Mouse (Mus musculus): Measurements from ENCODE around the gene Rmnd1. TPM values are rescaled to one million over a fixed set of nuclear protein-coding genes. Genes with fewer than 3 reads are reported as not detected.

The Rmnd1 gene
- polyA plus RNA-seq, 1 experiment from 2014 or later = 67.0 TPM

GRCm38 (mm10) chr10:4374734-4375133 is 57.5 kb downstream of the Rmnd1 start:
- Histone ChIP-seq H3K27ac (ENCODE audit: low read depth, low read length) (no peak overlapping the region), H3K4me1 (replicated peaks; ENCODE audit: control insufficient read depth, insufficient read depth, low read length) (no peaks in the 10 kb centered on the region), H3K27me3 (ENCODE audit: control insufficient read depth, insufficient read depth, low read length) (no peaks in the 10 kb centered on the region), H3K9me3 (ENCODE audit: control insufficient read depth, low read length) (no peaks in the 10 kb centered on the region), H3K9ac (ENCODE audit: low read length) (no peak overlapping the region), H3K36me3 (ENCODE audit: control insufficient read depth, insufficient read depth, low read length) (no peaks in the 10 kb centered on the region; the same call in 1 of the 2 replicates), H3K4me3 (ENCODE audit: low read depth, low read length) (no peak overlapping the region), H3K4me2 (ENCODE audit: low read depth, low read length, severe bottlenecking) (no peak overlapping the region)
- peak; percentile 15 for DNase-seq (ENCODE audit: low spot score)
- WGBS = 93% methylated on average over 4 of the region's 4 CpGs
- no peak for ATAC-seq (replicated peaks; ENCODE audit: low FRiP score)

GRCm38 (mm10) chr10:4374239-4374638 is 57.9 kb downstream of the Rmnd1 start:
- no peak overlapping the region for H3K9ac ChIP-seq (ENCODE audit: low read length)
- H3K4me3 ChIP-seq (ENCODE audit: low read depth, low read length) = no peak overlapping the region
- no peak overlapping the region for H3K27ac ChIP-seq (ENCODE audit: low read depth, low read length)
- DNase-seq (ENCODE audit: low spot score) = peak; percentile 23
- H3K4me2 ChIP-seq (ENCODE audit: low read depth, low read length, severe bottlenecking) = no peak overlapping the region
- no peaks in the 10 kb centered on the region; the same call in 1 of the 2 replicates for H3K36me3 ChIP-seq (ENCODE audit: control insufficient read depth, insufficient read depth, low read length)
- H3K9me3 ChIP-seq (ENCODE audit: control insufficient read depth, low read length) = no peaks in the 10 kb centered on the region
- ATAC-seq (replicated peaks; ENCODE audit: low FRiP score) = no peak
- 93% methylated on average over 7 of the region's 7 CpGs for WGBS
- H3K27me3 ChIP-seq (ENCODE audit: control insufficient read depth, insufficient read depth, low read length) = no peaks in the 10 kb centered on the region
- H3K4me1 ChIP-seq (replicated peaks; ENCODE audit: control insufficient read depth, insufficient read depth, low read length) = no peaks in the 10 kb centered on the region

- ATAC-seq (replicated peaks; ENCODE audit: low FRiP score) = no peak
- peaks cover 6% of the 10 kb centered on the region for H3K36me3 ChIP-seq (ENCODE audit: control insufficient read depth, insufficient read depth, low read length)
- H3K4me1 ChIP-seq (replicated peaks; ENCODE audit: control insufficient read depth, insufficient read depth, low read length) = no peaks in the 10 kb centered on the region
- WGBS = 75% methylated on average over 4 of the region's 4 CpGs
- DNase-seq (ENCODE audit: low spot score) = no peak
- H3K27ac ChIP-seq (ENCODE audit: low read depth, low read length) = no peak overlapping the region
- no peak overlapping the region for H3K4me2 ChIP-seq (ENCODE audit: low read depth, low read length, severe bottlenecking)
- H3K27me3 ChIP-seq (ENCODE audit: control insufficient read depth, insufficient read depth, low read length) = no peaks in the 10 kb centered on the region
- H3K9me3 ChIP-seq (ENCODE audit: control insufficient read depth, low read length) = no peaks in the 10 kb centered on the region
- H3K9ac ChIP-seq (ENCODE audit: low read length) = no peak overlapping the region
- H3K4me3 ChIP-seq (ENCODE audit: low read depth, low read length) = no peak overlapping the region
These were observed 58.6 kb downstream of the Rmnd1 start for GRCm38 (mm10) chr10:4373558-4373957.

- Histone ChIP-seq H3K4me2 (ENCODE audit: low read depth, low read length, severe bottlenecking) (no peak overlapping the region), H3K9ac (ENCODE audit: low read length) (no peak overlapping the region), H3K27ac (ENCODE audit: low read depth, low read length) (no peak overlapping the region), H3K4me1 (replicated peaks; ENCODE audit: control insufficient read depth, insufficient read depth, low read length) (no peaks in the 10 kb centered on the region), H3K4me3 (ENCODE audit: low read depth, low read length) (no peak overlapping the region), H3K27me3 (ENCODE audit: control insufficient read depth, insufficient read depth, low read length) (no peaks in the 10 kb centered on the region), H3K9me3 (ENCODE audit: control insufficient read depth, low read length) (no peaks in the 10 kb centered on the region), H3K36me3 (ENCODE audit: control insufficient read depth, insufficient read depth, low read length) (peaks cover 8% of the 10 kb centered on the region)
- ATAC-seq (replicated peaks; ENCODE audit: low FRiP score) = peak; percentile 47; the same call in 1 of the 2 replicates
- no peak for DNase-seq (ENCODE audit: low spot score)
- 65% methylated on average over 5 of the region's 5 CpGs for WGBS
These were observed 60.2 kb downstream of the Rmnd1 start for GRCm38 (mm10) chr10:4372011-4372410.

- DNase-seq (ENCODE audit: low spot score) (no peak), ATAC-seq (replicated peaks; ENCODE audit: low FRiP score) (no peak)
- Histone ChIP-seq H3K4me2 (ENCODE audit: low read depth, low read length, severe bottlenecking) (no peak overlapping the region), H3K9ac (ENCODE audit: low read length) (no peak overlapping the region), H3K36me3 (ENCODE audit: control insufficient read depth, insufficient read depth, low read length) (peaks cover 8% of the 10 kb centered on the region), H3K9me3 (ENCODE audit: control insufficient read depth, low read length) (no peaks in the 10 kb centered on the region), H3K4me1 (replicated peaks; ENCODE audit: control insufficient read depth, insufficient read depth, low read length) (no peaks in the 10 kb centered on the region), H3K4me3 (ENCODE audit: low read depth, low read length) (no peak overlapping the region), H3K27ac (ENCODE audit: low read depth, low read length) (no peak overlapping the region), H3K27me3 (ENCODE audit: control insufficient read depth, insufficient read depth, low read length) (no peaks in the 10 kb centered on the region)
- 91% methylated on average over 11 of the region's 11 CpGs for WGBS
These were observed 62.1 kb downstream of the Rmnd1 start for GRCm38 (mm10) chr10:4370105-4370504.

GRCm38 (mm10) chr10:4364618-4365017 is 67.6 kb downstream of the Rmnd1 start:
- 92% methylated on average over 3 of the region's 3 CpGs for WGBS
- H3K9ac ChIP-seq (ENCODE audit: low read length) = no peak overlapping the region
- DNase-seq (ENCODE audit: low spot score) (no peak), ATAC-seq (replicated peaks; ENCODE audit: low FRiP score) (no peak)
- no peaks in the 10 kb centered on the region for H3K4me1 ChIP-seq (replicated peaks; ENCODE audit: control insufficient read depth, insufficient read depth, low read length)
- peaks cover 8% of the 10 kb centered on the region for H3K36me3 ChIP-seq (ENCODE audit: control insufficient read depth, insufficient read depth, low read length)
- H3K4me3 ChIP-seq (ENCODE audit: low read depth, low read length) = no peak overlapping the region
- H3K27me3 ChIP-seq (ENCODE audit: control insufficient read depth, insufficient read depth, low read length) = no peaks in the 10 kb centered on the region
- H3K4me2 ChIP-seq (ENCODE audit: low read depth, low read length, severe bottlenecking) = no peak overlapping the region
- no peaks in the 10 kb centered on the region for H3K9me3 ChIP-seq (ENCODE audit: control insufficient read depth, low read length)
- H3K27ac ChIP-seq (ENCODE audit: low read depth, low read length) = no peak overlapping the region

GRCm38 (mm10) chr10:4357435-4357834 is 74.8 kb downstream of the Rmnd1 start:
- 93% methylated on average over 10 of the region's 10 CpGs for WGBS
- Histone ChIP-seq H3K9me3 (ENCODE audit: control insufficient read depth, low read length) (no peaks in the 10 kb centered on the region), H3K36me3 (ENCODE audit: control insufficient read depth, insufficient read depth, low read length) (no peaks in the 10 kb centered on the region), H3K27ac (ENCODE audit: low read depth, low read length) (no peak overlapping the region), H3K4me2 (ENCODE audit: low read depth, low read length, severe bottlenecking) (no peak overlapping the region), H3K4me1 (replicated peaks; ENCODE audit: control insufficient read depth, insufficient read depth, low read length) (no peaks in the 10 kb centered on the region), H3K27me3 (ENCODE audit: control insufficient read depth, insufficient read depth, low read length) (no peaks in the 10 kb centered on the region), H3K9ac (ENCODE audit: low read length) (no peak overlapping the region), H3K4me3 (ENCODE audit: low read depth, low read length) (no peak overlapping the region)
- no peak for ATAC-seq (replicated peaks; ENCODE audit: low FRiP score)
- DNase-seq (ENCODE audit: low spot score) = no peak

- no peaks in the 10 kb centered on the region for H3K36me3 ChIP-seq (ENCODE audit: control insufficient read depth, insufficient read depth, low read length)
- H3K27ac ChIP-seq (ENCODE audit: low read depth, low read length) = no peak overlapping the region
- no peaks in the 10 kb centered on the region for H3K9me3 ChIP-seq (ENCODE audit: control insufficient read depth, low read length)
- DNase-seq (ENCODE audit: low spot score) (peak; percentile 16), ATAC-seq (replicated peaks; ENCODE audit: low FRiP score) (no peak)
- no peak overlapping the region for H3K4me3 ChIP-seq (ENCODE audit: low read depth, low read length)
- 83% methylated on average over 5 of the region's 5 CpGs for WGBS
- no peaks in the 10 kb centered on the region for H3K4me1 ChIP-seq (replicated peaks; ENCODE audit: control insufficient read depth, insufficient read depth, low read length)
- H3K9ac ChIP-seq (ENCODE audit: low read length) = no peak overlapping the region
- no peak overlapping the region for H3K4me2 ChIP-seq (ENCODE audit: low read depth, low read length, severe bottlenecking)
- no peaks in the 10 kb centered on the region for H3K27me3 ChIP-seq (ENCODE audit: control insufficient read depth, insufficient read depth, low read length)
These were observed 75.5 kb downstream of the Rmnd1 start for GRCm38 (mm10) chr10:4356640-4357039.

- DNase-seq (ENCODE audit: low spot score) (peak; percentile 38), ATAC-seq (replicated peaks; ENCODE audit: low FRiP score) (no peak)
- H3K9ac ChIP-seq (ENCODE audit: low read length) = no peak overlapping the region
- H3K27me3 ChIP-seq (ENCODE audit: control insufficient read depth, insufficient read depth, low read length) = no peaks in the 10 kb centered on the region
- no peak overlapping the region for H3K4me3 ChIP-seq (ENCODE audit: low read depth, low read length)
- 94% methylated on average over 19 of the region's 19 CpGs for WGBS
- H3K36me3 ChIP-seq (ENCODE audit: control insufficient read depth, insufficient read depth, low read length) = no peaks in the 10 kb centered on the region
- no peaks in the 10 kb centered on the region for H3K9me3 ChIP-seq (ENCODE audit: control insufficient read depth, low read length)
- H3K4me2 ChIP-seq (ENCODE audit: low read depth, low read length, severe bottlenecking) = no peak overlapping the region
- H3K4me1 ChIP-seq (replicated peaks; ENCODE audit: control insufficient read depth, insufficient read depth, low read length) = no peaks in the 10 kb centered on the region
- no peak overlapping the region for H3K27ac ChIP-seq (ENCODE audit: low read depth, low read length)
These were observed 76.2 kb downstream of the Rmnd1 start for GRCm38 (mm10) chr10:4355882-4356451.

Measured in forebrain, embryonic 11.5 days (tissue).